Mouse (Mus musculus) hindbrain, embryonic 14.5 days (tissue): ENCODE measurements around the gene Ifi211. TPM values are rescaled to one million over a fixed set of nuclear protein-coding genes. Genes with fewer than 3 reads are reported as not detected.
"Not testable (repeated sequence)": the region's sequence is repeated elsewhere in the genome, so short reads cannot be mapped to it uniquely, and the experiment has no call there.

Source experiments
- ATAC-seq: fragments of 200-750 bp; cut with Nextera tagmentation; 2 replicates; pipeline ENCODE4 v1.8.0; 2017; ENCODE audit warnings: moderate number of reproducible peaks, mild to moderate bottlenecking, moderate TSS enrichment, moderate library complexity; ENCODE audit not compliant: low FRiP score
- DNase-seq: peaks from one replicate; pipeline ENCODE4 v3.0.0-alpha.2; 2015; ENCODE audit warnings: low spot score
- H3K27ac ChIP-seq: fragments of 300-500 bp; sonication (generic); 2 replicates; pipeline ENCODE4 v1.5.1; 2014; ENCODE audit warnings: mild to moderate bottlenecking, moderate library complexity
- H3K27me3 ChIP-seq: fragments of 300-500 bp; sonication (generic); 2 replicates; pipeline ENCODE4 v1.6.1; 2014; ENCODE audit warnings: mild to moderate bottlenecking, low read length, mixed read lengths; ENCODE audit not compliant: control insufficient read depth, insufficient read depth
- H3K36me3 ChIP-seq: fragments of 300-500 bp; sonication (generic); replicated peaks from 2 replicates; pipeline ENCODE4 v1.6.1; 2014; ENCODE audit not compliant: control insufficient read depth, insufficient read depth
- H3K4me1 ChIP-seq: fragments of 300-500 bp; sonication (generic); replicated peaks from 2 replicates; pipeline ENCODE4 v1.6.1; 2014; ENCODE audit warnings: antibody characterized with exemption, low read length, mixed read lengths; ENCODE audit not compliant: control insufficient read depth, insufficient read depth
- H3K4me2 ChIP-seq: fragments of 300-500 bp; sonication (generic); replicated peaks from 2 replicates; pipeline ENCODE4 v1.6.1; 2014; ENCODE audit warnings: mild to moderate bottlenecking, moderate library complexity
- H3K4me3 ChIP-seq: fragments of 300-500 bp; sonication (generic); replicated peaks from 2 replicates; pipeline ENCODE4 v1.5.1; 2014; ENCODE audit warnings: mild to moderate bottlenecking, low read length
- H3K9ac ChIP-seq: fragments of 300-500 bp; sonication (generic); 2 replicates; pipeline ENCODE4 v1.6.1; 2014
- H3K9me3 ChIP-seq: fragments of 300-500 bp; sonication (generic); 2 replicates; pipeline ENCODE4 v1.6.1; 2016; ENCODE audit warnings: low read length; ENCODE audit not compliant: control insufficient read depth
- WGBS: fragments of 180-500 bp; shearing (Covaris S2); extraction: QIAGEN DNeasy Blood & Tissue Kit; methylation state at CpG from one replicate; pipeline ENCODE4 v1.1.7; 2014; 5-methylcytosine and 5-hydroxymethylcytosine counted together
- polyA plus RNA-seq: library from polyadenylated mRNA; unstranded; fragments of >200 nt; fragmentation: Nextera tagmentation; extraction: Ambion mirVana; gene quantifications from 2 replicates; pipeline ENCODE4 v1.2.1, GENCODE M21; 2014

Ifi211 gene
- polyA plus RNA-seq, 1 experiment from 2014 or later: 0.59 TPM

GRCm38 (mm10) chr1:173941522-173941921 lies 28.7 kb upstream of the Ifi211 start:
- H3K27me3 ChIP-seq, H3K4me1 ChIP-seq, H3K4me3 ChIP-seq, ATAC-seq, H3K9me3 ChIP-seq, DNase-seq, H3K27ac ChIP-seq, H3K36me3 ChIP-seq, H3K9ac ChIP-seq, H3K4me2 ChIP-seq: not testable (repeated sequence)
- WGBS: 96% methylated on average over 2 of the region's 2 CpGs

GRCm38 (mm10) chr1:173919279-173919678 lies 6.4 kb upstream of the Ifi211 start:
- not testable (repeated sequence) for H3K9ac ChIP-seq, DNase-seq, H3K27me3 ChIP-seq, H3K9me3 ChIP-seq, ATAC-seq, H3K36me3 ChIP-seq, H3K4me1 ChIP-seq, H3K4me3 ChIP-seq, H3K27ac ChIP-seq, H3K4me2 ChIP-seq
- WGBS: 81% methylated on average over 2 of the region's 3 CpGs

GRCm38 (mm10) chr1:173914559-173914958 lies 1.7 kb upstream of the Ifi211 start:
- ATAC-seq (no peak), DNase-seq (no peak)
- Histone ChIP-seq H3K27me3 (no peaks in the 10 kb centered on the region), H3K36me3 (no peaks in the 10 kb centered on the region), H3K27ac (no peak overlapping the region), H3K4me1 (no peaks in the 10 kb centered on the region), H3K9ac (no peak overlapping the region), H3K4me2 (no peak overlapping the region), H3K4me3 (no peak overlapping the region), H3K9me3 (no peaks in the 10 kb centered on the region)
- WGBS: 82% methylated on average over 2 of the region's 2 CpGs

GRCm38 (mm10) chr1:173913256-173913791 lies 478 bp upstream of the Ifi211 start:
- H3K9me3 ChIP-seq, H3K4me2 ChIP-seq, H3K27me3 ChIP-seq, H3K27ac ChIP-seq, H3K4me1 ChIP-seq, H3K9ac ChIP-seq, DNase-seq, H3K4me3 ChIP-seq, H3K36me3 ChIP-seq, ATAC-seq: not testable (repeated sequence)

- Histone ChIP-seq H3K27me3 (no peaks in the 10 kb centered on the region), H3K36me3 (no peaks in the 10 kb centered on the region), H3K9ac (no peak overlapping the region), H3K4me3 (no peak overlapping the region), H3K27ac (no peak overlapping the region), H3K4me2 (no peak overlapping the region), H3K9me3 (no peaks in the 10 kb centered on the region), H3K4me1 (no peaks in the 10 kb centered on the region)
- WGBS: 92% methylated on average over 2 of the region's 2 CpGs
- ATAC-seq (no peak), DNase-seq (no peak)
Measured at GRCm38 (mm10) chr1:173911808-173912464, 910 bp downstream of the Ifi211 start.

GRCm38 (mm10) chr1:173908390-173908789 lies 4.5 kb downstream of the Ifi211 start:
- not testable (repeated sequence) for H3K36me3 ChIP-seq, H3K4me3 ChIP-seq, DNase-seq, H3K27me3 ChIP-seq, ATAC-seq, H3K4me2 ChIP-seq, H3K27ac ChIP-seq, H3K9ac ChIP-seq, H3K9me3 ChIP-seq, H3K4me1 ChIP-seq

- DNase-seq, H3K27me3 ChIP-seq, H3K4me1 ChIP-seq, H3K4me2 ChIP-seq, H3K9ac ChIP-seq, ATAC-seq, H3K9me3 ChIP-seq, H3K36me3 ChIP-seq, H3K4me3 ChIP-seq, H3K27ac ChIP-seq: not testable (repeated sequence)
- WGBS: 96% methylated on average over 4 of the region's 4 CpGs
Measured at GRCm38 (mm10) chr1:173905885-173906284, 7.0 kb downstream of the Ifi211 start.

- not testable (repeated sequence) for ATAC-seq, H3K4me2 ChIP-seq
Measured at GRCm38 (mm10) chr1:173889741-173890140, 23.1 kb downstream of the Ifi211 start.

GRCm38 (mm10) chr1:173887026-173887787 lies 25.6 kb downstream of the Ifi211 start:
- not testable (repeated sequence) for DNase-seq

More at GRCm38 (mm10) chr1:173889741-173890140, 23.1 kb downstream of the Ifi211 start:
- not testable (repeated sequence) for H3K9me3 ChIP-seq, H3K4me3 ChIP-seq, H3K4me1 ChIP-seq, H3K27me3 ChIP-seq, DNase-seq, H3K9ac ChIP-seq, H3K27ac ChIP-seq, H3K36me3 ChIP-seq

More at GRCm38 (mm10) chr1:173887026-173887787, 25.6 kb downstream of the Ifi211 start:
- not testable (repeated sequence) for H3K9me3 ChIP-seq, ATAC-seq, H3K36me3 ChIP-seq, H3K4me3 ChIP-seq, H3K27me3 ChIP-seq, H3K4me1 ChIP-seq, H3K4me2 ChIP-seq, H3K27ac ChIP-seq, H3K9ac ChIP-seq
- WGBS: no CpG with 5 or more reads among the region's 2 CpGs
